Mouse (Mus musculus) spleen, adult 10 weeks (tissue): Measurements from ENCODE around the gene Map3k13. TPM values are rescaled to one million over a fixed set of nuclear protein-coding genes. Genes with fewer than 3 reads are reported as not detected.

Source experiments
- polyA plus RNA-seq: library from polyadenylated mRNA; stranded (reverse); fragments of 350-450 nt; fragmentation: Illumina TruSeq; extraction: RNeasy Lipid Tissue Mini Kit (QIAGEN cat#74804); gene quantifications from one replicate; pipeline ENCODE4 v1.2.3, GENCODE M21; 2015; ENCODE audit warnings: low replicate concordance; ENCODE audit not compliant: insufficient read depth

The Map3k13 gene
- polyA plus RNA-seq = 0.35 TPM

GRCm38 (mm10) chr16:21793875-21794696 is at the start of gene Map3k13:
Gene Map3k13, plus strand, starts transcription at chr16:21794346.

GRCm38 (mm10) chr16:21787516-21788353 is 6.4 kb upstream of the Map3k13 start, which contains the start of gene Ehhadh:
Gene Ehhadh, minus strand, starts transcription at chr16:21787807.

GRCm38 (mm10) chr16:21946761-21947715 is 152.9 kb downstream of the Map3k13 start, which contains the start of gene Tmem41a:
Gene Tmem41a, minus strand, starts transcription at chr16:21947552.

Other genes starting within 250 kb of the Map3k13 start
- gene 2510009E07Rik, start 99.7 kb upstream of the Map3k13 start, polyA plus RNA-seq = 11.3 TPM
- gene Ehhadh, start 6.5 kb upstream of the Map3k13 start, polyA plus RNA-seq = 6.4 TPM
- gene Tmem41a, start 153.2 kb downstream of the Map3k13 start, polyA plus RNA-seq = 5.1 TPM
- 0.21 TPM for gene Liph, start 201.3 kb downstream of the Map3k13 start, polyA plus RNA-seq
- 94.0 TPM for gene Senp2, start 215.1 kb downstream of the Map3k13 start, polyA plus RNA-seq